ENCODE assay signal across 10 mouse cellular contexts in the genomic region with DNA sequence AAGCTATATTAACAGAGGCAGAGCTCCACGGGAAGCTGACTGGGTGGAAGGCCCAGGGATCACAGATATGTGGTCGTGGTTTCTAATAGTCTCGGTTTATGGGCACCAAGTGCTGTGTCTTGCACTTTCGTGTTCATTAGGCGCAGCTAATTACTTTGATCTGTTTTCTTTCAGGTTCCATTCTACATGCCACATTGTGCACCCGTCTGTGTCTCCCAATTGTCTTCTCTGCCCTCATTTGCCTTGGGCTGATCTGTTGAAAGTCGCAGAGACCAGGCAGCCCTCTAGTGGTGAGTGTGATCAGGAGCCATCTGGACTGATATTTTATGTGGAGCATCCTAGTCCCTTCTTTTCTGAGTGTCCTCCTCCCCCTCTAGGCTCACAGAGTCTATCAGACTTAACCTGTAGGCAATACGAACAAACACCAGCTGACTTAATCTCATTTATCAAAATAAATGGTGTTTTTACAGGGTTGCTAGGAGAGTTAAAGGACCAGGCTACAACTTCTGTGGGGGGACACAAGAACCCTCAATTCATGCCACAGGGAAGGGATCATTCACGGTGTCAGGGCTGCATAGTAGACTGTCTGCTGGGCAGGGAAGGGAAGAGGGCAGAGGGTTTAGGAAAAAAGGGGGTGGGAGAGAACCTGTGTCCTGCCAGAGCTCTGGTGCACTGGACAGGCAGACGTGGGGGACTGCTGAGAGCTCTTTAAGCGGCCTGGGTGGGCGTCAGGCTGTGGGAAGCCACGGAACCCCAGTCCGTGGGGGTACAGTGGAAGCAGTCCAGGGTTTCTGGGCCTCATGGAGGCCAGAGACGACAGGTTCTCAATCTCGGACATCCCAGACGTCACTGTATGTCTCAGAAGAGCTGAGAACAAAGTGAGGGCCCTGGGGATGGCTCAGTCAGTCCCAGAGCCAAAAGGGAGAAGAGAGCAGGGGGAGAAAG. TPM values are rescaled to one million over a fixed set of nuclear protein-coding genes. Genes with fewer than 3 reads are reported as not detected.
DNase-seq lines count a peak whose midpoint lies in the region; ATAC-seq and TF ChIP-seq lines count a peak whose summit lies in the region.
"Had no signal": no experiment of that assay in that cellular context is flagged by ENCODE, and none has a peak within 500 bp of the region (broad histone marks: within the 10 kb centered on the region; RNA-seq: fewer than 3 reads in every experiment).

No protein-coding gene starts in this region.

- no peak for TF ChIP-seq EP300 in heart, postnatal 0 days (IDR thresholded peaks at IDR 0.05; ENCODE audit: low read depth)

- H3K36me3 ChIP-seq in G1E (replicated peaks) = no peaks in the 10 kb centered on the region
- H3K36me3 ChIP-seq in heart, postnatal 0 days (replicated peaks; ENCODE audit: control insufficient read depth, insufficient read depth, low read length) = no peaks in the 10 kb centered on the region

- H3K4me3 ChIP-seq in left cerebral cortex, adult 2 months = no peak overlapping the region
- no peak overlapping the region for H3K4me3 ChIP-seq in G1E (ENCODE audit: low read depth, low read length)
- no peak overlapping the region for H3K4me3 ChIP-seq in heart, postnatal 0 days (ENCODE audit: low read depth, low read length)

- H3K9ac ChIP-seq in heart, postnatal 0 days (replicated peaks; ENCODE audit: low read depth, low read length) = no peak overlapping the region

- peaks cover 18% of the 10 kb centered on the region for H3K4me1 ChIP-seq in G1E (ENCODE audit: insufficient read depth, low read depth, low read length)
- H3K4me1 ChIP-seq in heart, postnatal 0 days (ENCODE audit: control insufficient read depth, insufficient read depth) = no peaks in the 10 kb centered on the region

- H3K4me2 ChIP-seq in heart, postnatal 0 days (ENCODE audit: low read depth, low read length) = no peak overlapping the region

- TF ChIP-seq CTCF in left cerebral cortex, adult 2 months (IDR thresholded peaks at IDR 0.05) = peak; percentile 75
- peak; percentile 43; the same call in 1 of the 2 replicates for TF ChIP-seq CTCF in G1E (IDR thresholded peaks at IDR 0.05; ENCODE audit: low read depth, low read length)
- TF ChIP-seq CTCF in heart, postnatal 0 days (IDR thresholded peaks at IDR 0.05; ENCODE audit: low read depth) = peak; percentile 82

- 0 out of 2 replicates have a peak, but pooled peaks have one; percentile 22 for ATAC-seq in G1E (ENCODE audit: extremely low read depth, insufficient number of reproducible peaks, low FRiP score, poor library complexity, severe bottlenecking)
- ATAC-seq in heart, postnatal 0 days (ENCODE audit: insufficient read depth, low read depth) = 0 out of 2 replicates have a peak, but pooled peaks have one; percentile 33

- intact Hi-C loops in left cerebral cortex, adult 2 months (cut with DNase I) = no loop called here
- intact Hi-C loops in left cerebral cortex, postnatal 36 days (cut with DNase I) = loop anchor here (10.0 kb wide), 2 partner anchors 464 to 594 kb away; partner anchors contain the start of gene Abi2

- 73% methylated on average over 17 of the region's 17 CpGs for WGBS in heart, postnatal 0 days

- H3K27me3 ChIP-seq in G1E (ENCODE audit: insufficient read depth, low read length) = 0 out of 2 replicates have a peak, but pooled peaks cover 4% of the 10 kb centered on the region
- no peaks in the 10 kb centered on the region for H3K27me3 ChIP-seq in heart, postnatal 0 days (ENCODE audit: control insufficient read depth, insufficient read depth, low read length)

- H3K9me3 ChIP-seq in G1E (replicated peaks) = no peaks in the 10 kb centered on the region
- no peaks in the 10 kb centered on the region for H3K9me3 ChIP-seq in heart, postnatal 0 days (replicated peaks; ENCODE audit: control insufficient read depth, low read length)

- peak; percentile 37 to 49 for DNase-seq in left cerebral cortex, adult 2 months (ENCODE audit: extremely low spot score in 1 of 2, low spot score in 2 of 2)
- DNase-seq in left cerebral cortex, postnatal 36 days (ENCODE audit: low spot score in 2 of 2) = no peak
- peak; percentile 39 for DNase-seq in G1E (ENCODE audit: low spot score)
- peak; percentile 27 to 34 for DNase-seq in cerebellum, postnatal 36 days
- no peak for DNase-seq in heart, postnatal 0 days (ENCODE audit: low spot score)
- DNase-seq in layer of hippocampus, adult 18-20 months (ENCODE audit: low spot score in 2 of 2) = peak; percentile 30 to 80
- DNase-seq in naive thymus-derived CD4-positive, alpha-beta T cell, adult 2 months (ENCODE audit: low read depth) = peak; percentile 71
- DNase-seq in thymus, postnatal 14 days = peak; percentile 71

- no peak overlapping the region for H3K27ac ChIP-seq in left cerebral cortex, adult 2 months
- H3K27ac ChIP-seq in heart, postnatal 0 days (ENCODE audit: low read depth) = no peak overlapping the region

RNA-seq across cellular contexts. Expression of gene Ctla4, which starts 18.2 kb away (rescaled TPM):
- total RNA-seq in left cerebral cortex, adult 2 months (2021) = not detected
- total RNA-seq in left cerebral cortex, postnatal 36 days (2021) = not detected
- total RNA-seq in G1E (2014; fragmentation: Nextera tagmentation) = not detected in 2 replicates
- 0.11 TPM in 1 of 2 replicates, not detected in the other for total RNA-seq in G1E (2017)
- polyA plus RNA-seq in G1E (2012) = not detected in 2 replicates
- 0.19 TPM in 1 of 2 replicates, not detected in the other for total RNA-seq in heart, postnatal 0 days (2014; rRNA removed; ENCODE audit: low replicate concordance)
- polyA plus RNA-seq in heart, postnatal 0 days (2015; fragmentation: Nextera tagmentation; extraction: Ambion mirVana) = not detected in 2 replicates
- total RNA-seq in layer of hippocampus, adult 18-20 months (2021) = not detected
- total RNA-seq: layer of hippocampus, postnatal 25 days had no signal
- polyA plus RNA-seq: stomach, embryonic 16.5 days had no signal

Comparison
In these comparisons a context has a peak if more than half of its experiments do, and no peak if none do; other contexts are left out.
1. DNase-seq: peak in left cerebral cortex, adult 2 months (2 of 2), G1E (single experiment), cerebellum, postnatal 36 days (2 of 2), layer of hippocampus, adult 18-20 months (2 of 2), naive thymus-derived CD4-positive, alpha-beta T cell, adult 2 months (single experiment) and thymus, postnatal 14 days (single experiment); none in left cerebral cortex, postnatal 36 days (0 of 2) and heart, postnatal 0 days (single experiment).
2. Peak in every context shown above with its lines, with median percentiles within 50 percentile points of each other: CTCF ChIP-seq.